Mouse (Mus musculus) bone marrow macrophage, adult 2 months (primary cell): ENCODE data around the gene Mical3.

Experiments
- CTCF ChIP-seq: IDR thresholded peaks from 2 replicates; pipeline ENCODE4 v1.5.1; 2012; ENCODE audit warnings: low read depth, mild to moderate bottlenecking, low read length, moderate library complexity
- POLR2A ChIP-seq: IDR thresholded peaks from 2 replicates; pipeline ENCODE4 v1.6.1; 2012; ENCODE audit warnings: mild to moderate bottlenecking, low read depth, low read length, borderline replicate concordance

DNA sequence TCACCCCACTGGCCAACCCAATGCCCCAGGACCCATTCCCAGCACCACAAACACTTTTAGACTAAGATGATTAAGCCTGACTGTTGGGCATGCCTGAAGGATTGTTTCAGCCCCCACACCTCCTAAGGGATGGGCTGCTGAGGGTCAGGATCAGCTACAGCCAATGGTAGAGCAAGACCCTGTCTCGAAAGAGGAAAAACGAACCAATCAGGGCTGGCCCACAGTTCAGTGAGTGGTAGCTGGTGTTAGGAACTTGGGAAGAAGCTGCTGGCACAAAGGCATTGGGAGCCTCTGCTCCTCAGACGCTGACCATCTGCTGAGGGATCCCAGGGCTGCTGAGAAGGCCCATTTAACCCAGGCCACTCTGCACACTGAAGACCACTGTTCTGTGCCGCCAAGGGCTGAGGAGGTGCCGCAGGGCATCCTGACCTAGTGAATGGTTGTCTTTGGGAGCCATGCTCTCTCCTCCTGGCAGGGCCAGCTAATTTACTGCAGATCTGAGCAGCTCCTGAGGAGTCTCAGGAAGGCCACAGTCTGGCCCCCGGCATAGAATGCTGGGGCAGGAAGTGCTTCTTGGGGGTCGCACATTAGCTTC, 36.7 kb upstream of the Mical3 start:
- no peak for TF ChIP-seq POLR2A
- no peak for TF ChIP-seq CTCF
